In the genomic region with DNA sequence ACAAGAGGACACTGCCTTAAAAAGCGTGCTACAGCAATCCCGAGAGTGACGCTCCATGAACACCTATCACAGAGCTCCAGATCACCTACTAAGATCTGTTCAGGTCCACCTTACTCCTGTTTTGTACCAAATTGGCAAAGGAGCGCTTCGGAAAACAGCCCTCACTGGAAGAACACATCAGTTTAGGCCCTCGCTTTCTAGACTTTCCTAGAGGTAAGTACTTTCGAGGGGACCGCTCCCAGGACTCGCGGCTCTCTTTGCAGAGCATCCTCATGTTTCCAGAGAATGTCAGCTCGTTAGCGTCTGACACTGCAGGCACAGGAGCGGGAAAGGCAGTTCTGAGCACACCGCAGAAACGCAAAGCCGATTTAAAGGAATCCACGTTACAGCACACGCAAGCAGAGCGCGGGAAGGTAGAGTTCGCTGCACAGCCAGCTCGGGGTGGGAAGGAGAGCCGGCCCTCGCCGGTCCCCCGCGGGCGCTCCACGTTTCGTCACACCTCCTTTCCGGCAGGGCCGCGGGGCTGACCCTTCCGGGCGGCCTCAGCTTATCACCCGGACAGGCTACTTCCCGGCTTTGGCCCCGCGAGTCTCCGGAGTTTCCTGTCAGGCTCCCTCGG, we compare ENCODE assay signal across 8 mouse cellular contexts. TPM values are rescaled to one million over a fixed set of nuclear protein-coding genes. Genes with fewer than 3 reads are reported as not detected.
DNase-seq lines count a peak whose midpoint lies in the region; ATAC-seq and TF ChIP-seq lines count a peak whose summit lies in the region.

A gene (plus strand): TSS at position 51 of the 619 bp plus-strand sequence.

- CTCF ChIA-PET in Patski (lab: Charles Lee): interaction anchor here (1.2 to 1.6 kb wide), 2 partner anchors 60 to 288 kb away, joined by 5 read pairs; no protein-coding TSS in a partner anchor

- H3K9me3 ChIP-seq in kidney, embryonic 16.5 days (ENCODE audit: low read length): no peaks in the 10 kb centered on the region
- H3K9me3 ChIP-seq in forebrain, embryonic 12.5 days: no peaks in the 10 kb centered on the region
- H3K9me3 ChIP-seq in hindbrain, embryonic 11.5 days (ENCODE audit: control insufficient read depth, low read length): no peaks in the 10 kb centered on the region
- no peaks in the 10 kb centered on the region for H3K9me3 ChIP-seq in limb, embryonic 14.5 days (ENCODE audit: control insufficient read depth, low read length)

- peaks cover 15% of the 10 kb centered on the region for H3K4me1 ChIP-seq in kidney, embryonic 16.5 days (ENCODE audit: insufficient read depth, low read length)
- H3K4me1 ChIP-seq in forebrain, embryonic 12.5 days: peaks cover 16% of the 10 kb centered on the region
- H3K4me1 ChIP-seq in hindbrain, embryonic 11.5 days (replicated peaks; ENCODE audit: control insufficient read depth, insufficient read depth, low read length): no peaks in the 10 kb centered on the region
- 0 out of 2 replicates have a peak, but pooled peaks cover 4% of the 10 kb centered on the region for H3K4me1 ChIP-seq in limb, embryonic 14.5 days (ENCODE audit: control insufficient read depth, insufficient read depth, low read length)

- no peaks in the 10 kb centered on the region for H3K27me3 ChIP-seq in kidney, embryonic 16.5 days (ENCODE audit: insufficient read depth, low read length)
- H3K27me3 ChIP-seq in Patski: no peaks in the 10 kb centered on the region
- 0 out of 2 replicates have a peak, but pooled peaks cover 6% of the 10 kb centered on the region for H3K27me3 ChIP-seq in forebrain, embryonic 12.5 days
- no peaks in the 10 kb centered on the region for H3K27me3 ChIP-seq in hindbrain, embryonic 11.5 days (ENCODE audit: control insufficient read depth, insufficient read depth, low read length)
- H3K27me3 ChIP-seq in limb, embryonic 14.5 days (ENCODE audit: control insufficient read depth, insufficient read depth, low read length): no peaks in the 10 kb centered on the region
- no peaks in the 10 kb centered on the region for H3K27me3 ChIP-seq in splenic B cell, adult 2 months (ENCODE audit: control insufficient read depth, insufficient read depth, low read length, poor library complexity, severe bottlenecking)

- H3K36me3 ChIP-seq in kidney, embryonic 16.5 days (ENCODE audit: insufficient read depth, low read length): no peaks in the 10 kb centered on the region
- H3K36me3 ChIP-seq in forebrain, embryonic 12.5 days (replicated peaks): no peaks in the 10 kb centered on the region
- H3K36me3 ChIP-seq in hindbrain, embryonic 11.5 days (ENCODE audit: control insufficient read depth, insufficient read depth, low read length): no peaks in the 10 kb centered on the region
- H3K36me3 ChIP-seq in limb, embryonic 14.5 days (ENCODE audit: control insufficient read depth, insufficient read depth, low read length): no peaks in the 10 kb centered on the region
- H3K36me3 ChIP-seq in splenic B cell, adult 2 months (ENCODE audit: control insufficient read depth, insufficient read depth, low read length, poor library complexity, severe bottlenecking): no peaks in the 10 kb centered on the region

- no peak for DNase-seq in kidney, adult 8-10 months
- no peak for DNase-seq in Patski (ENCODE audit: low read depth, low spot score)
- no peak for DNase-seq in hindbrain, embryonic 11.5 days (ENCODE audit: low spot score)
- DNase-seq in limb, embryonic 14.5 days (ENCODE audit: low spot score): no peak
- peak; percentile 17 for DNase-seq in splenic B cell, adult 2 months (ENCODE audit: low read depth, low spot score)
- no peak for DNase-seq in spleen, postnatal 10 days (ENCODE audit: low spot score in 2 of 2)

- peak; percentile 63 for ATAC-seq in kidney, embryonic 16.5 days (ENCODE audit: low FRiP score, low TSS enrichment)
- peak; percentile 24 for ATAC-seq in Patski
- no peak for ATAC-seq in forebrain, embryonic 12.5 days (ENCODE audit: low FRiP score)
- peak; percentile 63; the same call in 1 of the 2 replicates for ATAC-seq in hindbrain, embryonic 11.5 days (ENCODE audit: low FRiP score)
- ATAC-seq in limb, embryonic 14.5 days (ENCODE audit: low FRiP score, low read depth): peak; percentile 43

- POLR2A ChIA-PET in Patski (lab: Charles Lee): interaction anchor here (0.6 to 1.8 kb wide), 4 partner anchors 60 to 182 kb away, joined by 3 to 5 read pairs (median 3); no protein-coding TSS in a partner anchor

- peak within 1 kb of the TSS; percentile 72 for H3K27ac ChIP-seq in kidney, embryonic 16.5 days (ENCODE audit: low read length)
- H3K27ac ChIP-seq in forebrain, embryonic 12.5 days: peak within 1 kb of the TSS; percentile 86
- peak within 1 kb of the TSS; percentile 76 for H3K27ac ChIP-seq in hindbrain, embryonic 11.5 days (ENCODE audit: low read depth, low read length)
- H3K27ac ChIP-seq in limb, embryonic 14.5 days (replicated peaks; ENCODE audit: low read depth, low read length): peak within 1 kb of the TSS; percentile 81

- in situ Hi-C loops in Patski (cut with MboI; ENCODE audit: low pct_unique_long_range_greater_than_20kb): no loop called here

- peak within 1 kb of the TSS; percentile 93 for H3K4me2 ChIP-seq in kidney, embryonic 16.5 days (replicated peaks; ENCODE audit: low read depth, low read length)
- peak within 1 kb of the TSS; percentile 90 for H3K4me2 ChIP-seq in forebrain, embryonic 12.5 days
- peak within 1 kb of the TSS; percentile 92 for H3K4me2 ChIP-seq in hindbrain, embryonic 11.5 days (replicated peaks; ENCODE audit: low read depth, low read length)
- H3K4me2 ChIP-seq in limb, embryonic 14.5 days (replicated peaks; ENCODE audit: low read depth, low read length, severe bottlenecking): peak within 1 kb of the TSS; percentile 90

- H3K4me3 ChIP-seq in kidney, embryonic 16.5 days (ENCODE audit: low read length): peak within 1 kb of the TSS; percentile 96
- peak within 1 kb of the TSS; percentile 90 for H3K4me3 ChIP-seq in forebrain, embryonic 12.5 days (replicated peaks)
- peak within 1 kb of the TSS; percentile 74 for H3K4me3 ChIP-seq in hindbrain, embryonic 11.5 days (ENCODE audit: low read depth, low read length)
- H3K4me3 ChIP-seq in limb, embryonic 14.5 days (replicated peaks; ENCODE audit: low read length): peak within 1 kb of the TSS; percentile 93

- TF ChIP-seq CTCF in Patski (IDR thresholded peaks at IDR 0.05): no peak

- TF ChIP-seq POLR2A in limb, embryonic 14.5 days (IDR thresholded peaks at IDR 0.05; ENCODE audit: borderline replicate concordance, extremely low read depth, insufficient read depth, insufficient read length): no peak

- under 1% methylated on average over 41 of the region's 41 CpGs for WGBS in kidney, embryonic 16.5 days
- WGBS in forebrain, embryonic 12.5 days: 2% methylated on average over 41 of the region's 41 CpGs
- 1% methylated on average over 41 of the region's 41 CpGs for WGBS in hindbrain, embryonic 11.5 days
- 1% methylated on average over 38 of the region's 41 CpGs for WGBS in limb, embryonic 14.5 days

- H3K9ac ChIP-seq in kidney, embryonic 16.5 days (replicated peaks; ENCODE audit: low read length): peak within 1 kb of the TSS; percentile 90
- H3K9ac ChIP-seq in forebrain, embryonic 12.5 days: peak within 1 kb of the TSS; percentile 86
- peak within 1 kb of the TSS; percentile 74 for H3K9ac ChIP-seq in hindbrain, embryonic 11.5 days (ENCODE audit: low read depth, low read length)
- peak within 1 kb of the TSS; percentile 83 for H3K9ac ChIP-seq in limb, embryonic 14.5 days (ENCODE audit: low read depth, low read length, severe bottlenecking)

RNA-seq across cellular contexts. Expression of the gene that starts here (rescaled TPM):
- polyA plus RNA-seq in kidney, embryonic 16.5 days (2015; fragmentation: Nextera tagmentation; extraction: Ambion mirVana): 35.1 and 36.1 TPM in 2 replicates
- 34.8 TPM for polyA plus RNA-seq in Patski (2021)
- polyA plus RNA-seq in forebrain, embryonic 12.5 days (2016; fragmentation: Nextera tagmentation; extraction: Ambion mirVana): 34.6 and 37.7 TPM in 2 replicates
- polyA plus RNA-seq in hindbrain, embryonic 11.5 days (2014; fragmentation: Nextera tagmentation; extraction: Ambion mirVana): 34.2 and 37.6 TPM in 2 replicates
- polyA plus RNA-seq in limb, embryonic 14.5 days (2012; rRNA removed): 8.0 and 11.1 TPM in 2 replicates
- polyA plus RNA-seq in limb, embryonic 14.5 days (2014; fragmentation: Nextera tagmentation; extraction: Ambion mirVana): 32.5 and 34.7 TPM in 2 replicates
